Mouse (Mus musculus) c-Kit-positive CD71-negative TER-119-negative erythroid progenitor cells, embryonic 14.5 days (primary cell): ENCODE measurements around the gene Foxj2.

Experiments used
- DNase-seq: peaks from one replicate; pipeline ENCODE4 v3.0.0-alpha.2; 2013; ENCODE audit warnings: low read depth

The Foxj2 gene

DNA sequence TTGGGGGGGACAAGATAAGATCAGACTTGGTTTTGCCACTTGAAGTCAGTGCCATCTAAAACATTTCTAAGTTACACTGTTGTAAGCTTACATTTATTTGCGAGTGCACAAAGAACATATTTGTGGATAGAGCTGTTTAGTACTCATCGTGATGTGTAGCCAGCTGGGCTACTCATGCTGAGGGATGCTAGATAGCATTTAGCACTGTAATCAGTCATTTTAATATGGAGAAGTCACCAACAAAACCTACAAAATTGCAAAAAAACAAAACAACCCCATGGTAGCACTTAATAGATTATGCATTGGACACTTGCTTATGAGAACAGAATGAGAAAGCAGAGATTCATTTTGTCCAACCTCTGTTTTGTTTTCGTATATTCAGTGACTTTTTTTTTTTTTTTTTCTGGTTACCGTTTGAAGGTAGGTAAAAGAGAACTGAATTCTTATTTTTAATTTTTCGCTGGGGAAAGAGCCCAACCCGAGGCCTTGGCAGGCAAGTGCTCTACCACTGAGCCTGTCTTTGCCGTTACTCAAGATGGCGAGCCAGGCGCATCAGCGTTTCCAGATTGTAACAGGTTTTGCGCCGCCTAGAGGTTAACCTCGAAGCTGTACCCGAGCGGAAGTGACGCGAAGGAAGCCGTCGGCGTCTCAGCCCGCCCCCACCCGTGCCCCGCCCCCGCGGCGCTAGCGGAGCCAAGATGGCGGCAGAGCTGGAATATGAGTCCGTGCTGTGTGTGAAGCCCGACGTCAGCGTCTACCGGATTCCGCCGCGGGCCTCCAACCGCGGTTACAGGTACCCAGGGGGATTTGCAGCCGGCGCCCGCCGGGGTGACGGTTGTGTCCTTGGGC, 54.4 kb downstream of the Foxj2 start, which contains the start of gene Necap1:
TSS of gene Necap1 (plus strand) at position 604 of the 849 bp plus-strand sequence.
- peak; percentile 94 for DNase-seq

DNA sequence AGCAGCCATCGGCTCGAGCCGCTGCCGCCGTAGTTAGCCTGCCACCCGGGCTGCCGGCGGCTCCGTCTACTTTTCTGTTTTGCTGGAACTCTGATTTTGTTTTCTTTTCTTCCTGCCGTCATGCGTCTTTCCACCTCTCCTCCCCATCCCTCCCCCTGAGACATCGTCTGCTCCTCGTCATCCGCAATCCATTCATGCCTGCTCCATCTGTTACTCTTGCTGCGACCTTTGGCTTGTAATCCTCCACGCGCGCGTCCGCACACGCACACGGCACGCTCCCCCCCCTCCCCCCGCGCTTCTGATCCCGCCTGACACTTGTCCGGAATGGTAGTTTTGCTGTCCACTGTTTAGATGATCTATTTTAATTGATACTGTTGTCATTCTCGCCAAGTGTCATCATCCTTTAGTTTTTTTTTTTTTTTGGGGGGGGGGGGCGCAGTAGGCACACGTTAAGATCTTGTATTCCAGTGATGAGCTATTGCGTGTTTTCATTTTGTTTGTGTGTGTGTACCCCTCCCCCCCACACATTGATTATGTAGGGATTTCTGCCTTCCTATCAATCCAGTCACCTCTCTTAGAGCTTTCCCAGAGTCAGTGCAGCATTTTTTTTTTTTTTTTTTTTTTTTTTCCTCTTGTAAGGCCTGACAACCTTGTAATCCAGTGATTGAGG, 55.1 kb downstream of the Foxj2 start:
- no peak for DNase-seq

DNA sequence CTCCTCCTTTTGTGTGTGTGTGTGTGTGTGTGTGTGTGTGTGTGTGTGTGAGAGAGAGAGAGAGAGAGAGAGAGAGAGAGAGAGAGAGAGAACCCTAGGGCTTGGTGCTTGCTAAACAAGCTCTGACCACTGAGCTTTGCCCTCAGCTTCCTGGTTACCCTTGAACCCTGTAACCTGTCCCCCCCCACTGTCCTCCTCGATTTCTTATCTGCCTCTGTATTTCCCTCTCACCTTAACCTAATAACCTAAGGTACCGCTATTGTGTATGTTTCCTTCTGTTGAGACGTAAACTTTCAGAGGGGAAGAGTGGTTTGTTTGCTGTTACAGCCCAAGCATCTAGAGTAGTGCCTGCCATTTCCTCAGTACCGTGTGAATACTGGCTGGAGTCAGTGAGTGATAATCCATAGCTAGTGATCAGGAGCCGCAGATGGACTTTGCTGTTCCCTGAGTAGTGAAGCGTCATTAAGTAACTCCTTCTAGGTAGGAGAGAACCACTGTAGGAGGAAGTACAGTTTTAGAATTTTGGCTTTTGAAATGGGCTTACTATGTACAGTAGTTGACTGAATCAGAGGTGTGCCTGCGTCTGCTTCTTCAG, 59.5 kb downstream of the Foxj2 start:
- DNase-seq = no peak

DNA sequence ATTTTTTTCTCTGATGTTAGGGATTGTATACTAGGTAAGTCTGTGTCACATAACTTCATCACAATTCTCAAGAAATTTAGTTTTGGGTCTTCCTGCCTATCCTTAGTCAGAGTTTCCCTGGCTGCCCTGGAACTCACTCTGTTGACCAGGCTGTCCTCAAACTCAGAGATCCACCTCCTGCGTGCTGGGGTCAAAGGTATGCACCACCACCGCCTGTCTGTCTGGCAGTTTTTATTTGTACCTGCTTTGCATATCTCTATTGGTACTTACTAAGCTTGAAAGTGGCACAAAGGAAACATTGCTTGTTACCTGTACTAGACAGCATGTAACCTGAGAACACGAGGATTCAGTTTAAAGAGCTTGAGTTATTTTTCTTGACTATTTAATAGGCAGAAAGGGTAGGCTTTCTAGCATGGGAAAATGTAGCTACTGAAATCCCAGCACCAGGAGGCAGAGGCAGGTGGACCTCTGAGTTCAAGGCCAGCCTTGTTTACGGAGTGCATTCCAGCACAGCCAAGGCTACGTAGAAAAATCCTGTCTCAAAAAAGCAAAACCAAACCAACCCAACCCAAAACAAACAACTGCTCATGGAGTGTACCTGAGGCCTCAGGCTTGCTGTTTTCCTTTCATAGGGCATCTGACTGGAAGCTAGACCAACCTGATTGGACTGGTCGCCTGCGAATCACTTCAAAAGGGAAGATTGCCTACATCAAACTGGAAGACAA, 60.2 kb downstream of the Foxj2 start:
- no peak for DNase-seq

DNA sequence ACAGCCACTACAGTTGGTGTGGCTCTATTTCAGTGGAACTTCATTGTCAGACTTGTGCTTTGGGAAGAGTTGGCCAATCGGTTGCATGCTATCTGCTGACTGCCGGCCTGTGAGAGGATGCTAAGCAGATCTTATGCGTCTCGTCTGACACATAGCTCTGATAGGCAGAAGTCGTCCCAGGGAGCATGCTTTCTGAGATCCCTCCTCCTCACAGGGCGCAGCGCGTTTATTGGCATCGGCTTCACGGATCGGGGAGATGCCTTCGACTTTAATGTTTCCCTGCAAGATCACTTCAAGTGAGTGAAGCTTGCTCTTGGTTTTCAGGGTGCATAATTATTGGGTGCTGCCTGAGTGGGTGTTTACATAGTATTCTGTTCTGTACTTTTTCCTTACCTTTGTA, 61.6 kb downstream of the Foxj2 start:
- DNase-seq = no peak

DNA sequence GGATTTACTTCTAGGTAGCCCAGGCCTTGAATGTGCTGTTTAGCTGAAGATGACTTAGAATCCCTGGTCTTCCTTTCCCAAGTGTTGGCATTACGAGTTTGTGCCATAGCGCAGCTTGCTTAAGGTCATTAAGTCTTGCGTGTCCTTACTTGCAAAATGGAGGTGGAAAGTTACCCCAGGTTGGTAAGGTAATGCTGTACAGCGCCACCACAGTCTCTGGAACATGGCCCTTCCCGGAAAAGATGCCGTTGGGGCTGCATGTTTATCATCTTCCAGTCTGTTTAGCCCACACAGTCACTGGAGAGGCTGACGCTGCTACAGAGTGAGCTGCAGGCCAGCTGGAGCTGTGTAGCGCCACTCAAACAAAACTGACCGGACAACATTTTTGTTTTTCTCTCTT, 63.9 kb downstream of the Foxj2 start:
- no peak for DNase-seq

DNA sequence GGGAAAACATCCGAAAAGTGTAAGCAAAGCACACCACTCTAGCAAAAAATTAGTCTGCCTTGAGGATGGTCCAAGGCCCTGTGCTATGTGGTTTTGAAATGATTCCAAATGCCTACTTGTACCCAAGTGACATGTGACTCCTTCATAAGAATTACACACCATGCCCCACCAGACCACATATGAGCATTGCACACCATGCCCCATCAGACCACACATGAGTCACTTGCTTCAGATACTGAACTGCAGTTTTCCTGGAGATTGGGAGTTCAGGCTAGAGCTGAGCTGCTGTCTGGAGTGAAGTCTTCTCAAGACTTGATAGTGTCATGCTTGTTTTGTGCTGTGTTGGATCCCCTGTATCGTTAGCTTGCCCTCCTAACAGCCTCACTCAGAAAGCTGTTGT, 69.9 kb downstream of the Foxj2 start:
- no peak for DNase-seq

DNA sequence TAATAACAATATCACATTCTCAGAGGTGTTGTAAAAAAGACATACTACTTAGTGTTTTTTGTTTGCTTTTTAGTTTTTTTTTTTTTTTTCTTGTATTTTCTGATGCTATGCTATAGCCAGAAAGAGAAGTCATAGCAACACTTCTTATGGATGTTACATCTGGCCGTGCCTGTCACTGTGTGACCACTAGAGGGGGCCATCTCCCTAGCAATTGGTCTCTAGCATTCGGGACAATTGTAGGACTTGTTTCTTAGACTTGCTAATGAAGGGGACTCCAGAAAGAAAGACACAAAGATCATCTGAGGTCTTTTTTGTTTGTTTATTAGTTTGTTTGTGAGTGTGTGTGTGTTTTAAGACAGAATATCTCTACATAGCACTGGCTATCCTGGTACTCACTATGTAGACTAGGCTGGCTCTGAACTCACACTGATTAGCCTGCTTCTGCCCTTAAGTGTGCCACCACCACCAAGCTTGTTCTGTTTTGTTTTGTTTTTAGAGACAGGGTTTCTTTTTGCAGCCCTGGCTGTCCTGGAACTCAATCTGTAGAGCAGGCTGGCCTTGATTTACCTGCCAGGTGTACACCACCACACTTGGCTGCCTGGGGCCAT, 72.8 kb downstream of the Foxj2 start:
- DNase-seq = peak; percentile 69
